Mouse (Mus musculus): Measurements from ENCODE around the gene Tmem81. TPM values are rescaled to one million over a fixed set of nuclear protein-coding genes. Genes with fewer than 3 reads are reported as not detected.
"Not testable (repeated sequence)": the region's sequence is repeated elsewhere in the genome, so short reads cannot be mapped to it uniquely, and the experiment has no call there.

The Tmem81 gene
- 1 to 10 TPM; 1.4 to 1.5 TPM for total RNA-seq (2021)

GRCm38 (mm10) chr1:132506058-132506457, at the start of gene Tmem81:
TSS of gene Tmem81 (plus strand) at chr1:132506230.
- no peak for DNase-seq

GRCm38 (mm10) chr1:132464651-132465050, 41.4 kb upstream of the Tmem81 start:
- no peak for DNase-seq
- intact Hi-C loops (cut with DNase I), result no loop called here

More at GRCm38 (mm10) chr1:132506058-132506457, at the start of gene Tmem81:
- intact Hi-C loops (cut with DNase I), result no loop called here

DNA sequence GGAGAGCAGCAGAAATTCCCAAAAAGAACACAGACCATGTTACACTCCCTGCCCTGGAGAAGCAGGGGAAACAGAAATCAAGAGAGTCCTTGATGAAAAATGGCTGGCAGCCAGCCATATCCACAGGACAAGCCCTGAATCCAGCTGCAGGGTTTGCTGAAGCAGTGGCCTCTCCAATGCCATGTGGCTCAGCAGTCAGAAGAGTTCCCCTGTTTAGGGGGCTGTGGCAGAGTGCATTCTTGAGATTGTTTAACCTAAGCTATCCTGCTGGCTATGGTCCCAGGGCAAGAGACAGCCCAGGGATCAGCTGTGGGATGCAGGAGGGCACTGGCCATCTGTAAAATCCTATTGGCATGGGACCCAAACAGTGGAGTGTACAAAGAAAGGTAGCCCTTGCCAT, 37.1 kb upstream of the Tmem81 start:
- no peak for DNase-seq
- intact Hi-C loops (cut with DNase I), result no loop called here

DNA sequence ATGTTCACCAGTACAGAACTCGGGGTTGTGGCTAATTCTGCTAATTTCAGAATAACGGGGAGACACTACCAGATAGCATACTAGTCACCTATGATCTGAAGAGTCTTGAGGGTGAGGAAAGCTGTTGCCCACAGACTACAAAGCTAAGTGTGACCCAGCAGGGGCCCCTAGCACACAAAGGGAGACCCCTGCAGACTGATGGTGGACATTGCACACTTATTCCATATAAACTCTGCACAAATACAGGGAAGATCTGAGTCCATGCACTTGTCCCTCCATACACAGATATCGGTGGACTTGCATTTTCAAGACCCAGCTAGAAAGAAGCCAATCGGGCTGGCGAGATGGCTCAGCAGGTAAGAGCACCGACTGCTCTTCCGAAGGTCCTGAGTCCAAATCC, 36.5 kb upstream of the Tmem81 start:
- no peak for DNase-seq
- intact Hi-C loops (cut with DNase I), result no loop called here

GRCm38 (mm10) chr1:132470031-132470430, 36.0 kb upstream of the Tmem81 start:
- intact Hi-C loops (cut with DNase I); DNase-seq: not testable (repeated sequence)

GRCm38 (mm10) chr1:132471032-132471431, 35.0 kb upstream of the Tmem81 start:
- DNase-seq, result no peak
- intact Hi-C loops (cut with DNase I), result no loop called here

GRCm38 (mm10) chr1:132471499-132471898, 34.5 kb upstream of the Tmem81 start:
- no peak for DNase-seq
- intact Hi-C loops (cut with DNase I), result no loop called here

GRCm38 (mm10) chr1:132472537-132472936, 33.5 kb upstream of the Tmem81 start:
- intact Hi-C loops (cut with DNase I), result no loop called here
- no peak for DNase-seq

DNA sequence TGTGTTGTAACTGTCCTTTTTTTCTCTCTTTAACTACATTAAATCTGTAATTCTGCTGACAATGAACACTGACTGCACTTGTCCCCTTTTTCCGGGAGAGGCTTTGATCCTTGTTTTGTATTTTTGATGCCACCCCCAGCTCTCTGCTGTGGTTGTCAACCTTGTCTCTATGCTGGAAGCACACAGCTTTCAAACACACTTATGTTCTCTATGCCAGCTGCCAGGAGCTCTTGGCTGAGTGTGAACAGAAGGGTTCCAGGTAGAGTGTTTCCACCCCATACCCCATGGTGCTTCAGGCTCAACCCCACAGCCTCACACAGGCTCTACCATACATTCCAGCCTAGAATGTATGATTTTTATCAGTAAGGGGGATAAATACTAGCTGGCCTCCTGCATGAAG, 31.5 kb upstream of the Tmem81 start:
- DNase-seq, result no peak
- intact Hi-C loops (cut with DNase I), result no loop called here

DNA sequence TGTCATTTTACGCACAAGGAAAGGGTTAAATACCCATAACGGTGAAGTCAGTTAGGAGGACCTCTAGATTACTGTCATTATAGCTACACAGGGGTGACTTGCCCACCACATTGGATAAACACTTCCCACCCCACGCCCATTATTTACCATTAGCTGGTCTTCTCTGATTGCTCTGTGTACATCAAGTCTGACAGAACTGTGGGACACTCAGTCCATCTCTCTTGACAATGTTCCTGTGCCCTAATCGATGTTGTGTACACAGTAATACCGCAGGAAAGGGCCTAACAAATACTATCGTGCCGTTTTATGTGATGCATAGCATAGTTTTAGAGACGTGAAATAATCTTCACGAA, 29.5 kb upstream of the Tmem81 start:
- no peak for DNase-seq
- intact Hi-C loops (cut with DNase I), result loop anchor here (1.0 to 5.0 kb wide), 3 partner anchors 59 to 164 kb away; partner anchors contain the start of genes Dstyk and Tmcc2

GRCm38 (mm10) chr1:132476928-132477691, 28.9 kb upstream of the Tmem81 start, which contains the start of gene Rbbp5:
TSS of gene Rbbp5 (plus strand) at chr1:132477365.
- intact Hi-C loops (cut with DNase I), result loop anchor here (1.0 to 5.0 kb wide), 4 partner anchors 60 to 165 kb away; partner anchors contain the start of genes Dstyk and Tmcc2
- DNase-seq, result peak; percentile 90 to 93

DNA sequence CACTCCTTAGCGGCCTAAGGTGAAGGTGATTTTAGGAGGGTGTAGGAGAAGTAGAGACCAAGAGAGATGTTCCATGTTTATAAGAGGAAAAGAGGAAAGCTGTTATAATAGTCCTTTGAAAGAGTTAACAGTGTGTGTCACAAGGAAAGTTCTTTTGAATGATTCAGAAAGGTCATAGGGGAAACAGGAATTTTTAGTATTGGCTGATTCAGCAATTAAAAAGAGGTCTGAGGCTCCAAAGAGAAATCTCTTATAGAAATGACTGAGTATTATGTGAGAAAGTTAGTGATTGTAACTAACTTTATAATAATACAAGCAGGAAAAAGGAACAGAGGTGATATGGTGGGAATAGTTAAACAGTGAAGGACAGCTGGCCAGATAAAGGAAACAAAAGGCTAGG, 26.6 kb upstream of the Tmem81 start:
- intact Hi-C loops (cut with DNase I), result loop anchor here (5.0 kb wide), 1 partner anchor 167 kb away; no protein-coding TSS in a partner anchor
- no peak for DNase-seq

DNA sequence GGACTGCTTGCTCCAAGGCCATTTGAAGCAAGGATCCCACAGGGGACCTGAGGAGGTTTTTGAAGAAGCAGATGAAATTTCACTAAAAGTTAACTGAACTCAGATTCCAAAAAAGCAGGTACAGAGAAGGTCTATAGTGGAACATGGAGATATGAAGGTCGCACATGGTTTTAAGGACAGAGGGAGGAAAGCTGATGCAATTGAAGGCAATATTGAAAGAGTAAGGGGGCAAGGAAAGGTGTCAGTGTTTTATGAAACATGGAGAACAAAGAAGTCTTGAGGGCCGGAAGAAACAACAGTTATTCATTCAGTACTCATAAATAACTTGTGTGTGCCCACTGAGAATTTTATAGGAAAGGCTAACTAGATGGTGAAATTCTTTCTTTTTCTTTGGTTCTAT, 24.4 kb upstream of the Tmem81 start:
- intact Hi-C loops (cut with DNase I), result no loop called here
- no peak for DNase-seq

- DNase-seq, result no peak
- intact Hi-C loops (cut with DNase I), result no loop called here
These were observed 22.8 kb upstream of the Tmem81 start for GRCm38 (mm10) chr1:132483234-132483633.

- intact Hi-C loops (cut with DNase I), result no loop called here
- no peak for DNase-seq
These were observed 22.3 kb upstream of the Tmem81 start for GRCm38 (mm10) chr1:132483759-132484158.

- intact Hi-C loops (cut with DNase I), result no loop called here
- DNase-seq, result no peak
These were observed 5.5 kb upstream of the Tmem81 start for GRCm38 (mm10) chr1:132500535-132500934.

- intact Hi-C loops (cut with DNase I), result no loop called here
- no peak for DNase-seq
These were observed 875 bp upstream of the Tmem81 start for GRCm38 (mm10) chr1:132505155-132505554.

- no peak for DNase-seq
- intact Hi-C loops (cut with DNase I), result no loop called here
These were observed 626 bp downstream of the Tmem81 start for GRCm38 (mm10) chr1:132506656-132507055.

- DNase-seq, result no peak
- intact Hi-C loops (cut with DNase I), result no loop called here
These were observed 3.7 kb downstream of the Tmem81 start for GRCm38 (mm10) chr1:132509771-132510170.

- DNase-seq, result no peak
- intact Hi-C loops (cut with DNase I), result no loop called here
These were observed 5.5 kb downstream of the Tmem81 start for GRCm38 (mm10) chr1:132511521-132511920.

GRCm38 (mm10) chr1:132512106-132512505, 6.1 kb downstream of the Tmem81 start:
- intact Hi-C loops (cut with DNase I), result no loop called here
- no peak for DNase-seq

- no peak for DNase-seq
These were observed 9.3 kb downstream of the Tmem81 start for GRCm38 (mm10) chr1:132515339-132515738.

More at GRCm38 (mm10) chr1:132515339-132515738, 9.3 kb downstream of the Tmem81 start:
- intact Hi-C loops (cut with DNase I), result no loop called here

Data from heart, postnatal 36 days (tissue).